32 mouse cellular contexts compared by ENCODE assay signal in genomic region chr3:138134528-138134927, GRCm38 (mm10). TPM values are rescaled to one million over a fixed set of nuclear protein-coding genes. Genes with fewer than 3 reads are reported as not detected.
A peak's percentile ranks its signal among the peaks of the same experiment; 100 is the strongest.
DNase-seq lines count a peak whose midpoint lies in the region; ATAC-seq and TF ChIP-seq lines count a peak whose summit lies in the region.
"Had no signal": no experiment of that assay in that cellular context is flagged by ENCODE, and none has a peak within 500 bp of the region (broad histone marks: within the 10 kb centered on the region; RNA-seq: fewer than 3 reads in every experiment).

No protein-coding gene starts in this region.

- no peak overlapping the region for H3K4me3 ChIP-seq in liver, adult 2 months (ENCODE audit: insufficient read depth, low read depth, low read length)
- H3K4me3 ChIP-seq in liver, embryonic 12.5 days: no peak overlapping the region
- H3K4me3 ChIP-seq in intestine, embryonic 15.5 days (replicated peaks): no peak overlapping the region
- H3K4me3 ChIP-seq in small intestine, adult 2 months (ENCODE audit: low read depth, low read length): no peak overlapping the region
- H3K4me3 ChIP-seq: forebrain, embryonic 10.5 days; forebrain, embryonic 13.5 days; hindbrain, embryonic 12.5 days; hindbrain, embryonic 15.5 days had no signal

- H3K4me1 ChIP-seq in liver, adult 2 months (ENCODE audit: control insufficient read depth, insufficient read depth, low read length): peaks cover 12% of the 10 kb centered on the region
- H3K4me1 ChIP-seq in liver, embryonic 12.5 days: no peaks in the 10 kb centered on the region
- H3K4me1 ChIP-seq in intestine, embryonic 15.5 days (replicated peaks): no peaks in the 10 kb centered on the region
- peaks cover 10% of the 10 kb centered on the region; the same call in 1 of the 2 replicates for H3K4me1 ChIP-seq in small intestine, adult 2 months (ENCODE audit: control insufficient read depth, insufficient read depth, insufficient read length, low read length)
- H3K4me1 ChIP-seq: hindbrain, embryonic 15.5 days had no signal

- H3K9me3 ChIP-seq in liver, embryonic 12.5 days (replicated peaks): no peaks in the 10 kb centered on the region
- no peaks in the 10 kb centered on the region for H3K9me3 ChIP-seq in intestine, embryonic 15.5 days
- H3K9me3 ChIP-seq: forebrain, embryonic 10.5 days; forebrain, embryonic 13.5 days; hindbrain, embryonic 12.5 days; hindbrain, embryonic 15.5 days had no signal

- H3K79me2 ChIP-seq in liver, adult 2 months (ENCODE audit: control insufficient read depth, insufficient read depth, low read length): no peaks in the 10 kb centered on the region; the same call in 1 of the 2 replicates

- DNase-seq in liver, adult 2 months (ENCODE audit: extremely low read depth, low read depth, low spot score): peak; percentile 43
- no peak for DNase-seq in right cerebral cortex, postnatal 4 days
- DNase-seq in gastrocnemius, postnatal 25 days: no peak
- DNase-seq: adrenal gland, adult 8-10 months; adrenal gland, postnatal 25 days; cerebellum, adult 11-12 months; cerebellum, adult 8-10 months; cerebellum, postnatal 10 days; cerebellum, postnatal 36 days; gastrocnemius, postnatal 10 days; heart, adult 11 months had no signal

- TF ChIP-seq POLR2A in liver, adult 2 months (IDR thresholded peaks at IDR 0.05; ENCODE audit: extremely low read depth, insufficient read depth, low read length): no peak
- no peak for TF ChIP-seq POLR2A in small intestine, adult 2 months (IDR thresholded peaks at IDR 0.05; ENCODE audit: low read depth, low read length)

- 7% methylated on average over 1 of the region's 1 CpGs for WGBS in liver, adult 2 months
- 61% methylated on average over 1 of the region's 1 CpGs for WGBS in liver, embryonic 12.5 days (ENCODE audit: insufficient replicate concordance)
- 66% methylated on average over 1 of the region's 1 CpGs for WGBS in intestine, embryonic 15.5 days
- WGBS in small intestine, adult 2 months: 17% methylated on average over 1 of the region's 1 CpGs

- no peaks in the 10 kb centered on the region for H3K27me3 ChIP-seq in liver, adult 2 months (ENCODE audit: control insufficient read depth, insufficient read depth, low read length)
- H3K27me3 ChIP-seq in liver, embryonic 12.5 days (replicated peaks): no peaks in the 10 kb centered on the region
- H3K27me3 ChIP-seq in intestine, embryonic 15.5 days (replicated peaks): no peaks in the 10 kb centered on the region
- no peaks in the 10 kb centered on the region for H3K27me3 ChIP-seq in small intestine, adult 2 months (ENCODE audit: control insufficient read depth, insufficient read depth, low read length)
- H3K27me3 ChIP-seq: forebrain, embryonic 13.5 days; hindbrain, embryonic 12.5 days; hindbrain, embryonic 15.5 days had no signal

- H3K36me3 ChIP-seq in liver, adult 2 months (ENCODE audit: control insufficient read depth, insufficient read depth, low read length): no peaks in the 10 kb centered on the region
- no peaks in the 10 kb centered on the region for H3K36me3 ChIP-seq in liver, embryonic 12.5 days
- H3K36me3 ChIP-seq in intestine, embryonic 15.5 days: no peaks in the 10 kb centered on the region
- no peaks in the 10 kb centered on the region for H3K36me3 ChIP-seq in small intestine, adult 2 months (ENCODE audit: control insufficient read depth, insufficient read depth, low read length)
- H3K36me3 ChIP-seq: hindbrain, embryonic 12.5 days; hindbrain, embryonic 15.5 days had no signal

- no peak overlapping the region for H3K27ac ChIP-seq in liver, adult 2 months (replicated peaks; ENCODE audit: insufficient read depth, low read depth, low read length)
- H3K27ac ChIP-seq in liver, embryonic 12.5 days: no peak overlapping the region
- H3K27ac ChIP-seq in intestine, embryonic 15.5 days: no peak overlapping the region
- peak overlapping the region; percentile 99 for H3K27ac ChIP-seq in small intestine, adult 2 months (ENCODE audit: insufficient read depth, low read depth, low read length)
- H3K27ac ChIP-seq: forebrain, embryonic 10.5 days; forebrain, embryonic 13.5 days; hindbrain, embryonic 12.5 days; hindbrain, embryonic 15.5 days had no signal

- no peak for TF ChIP-seq CTCF in liver, adult 2 months (IDR thresholded peaks at IDR 0.05; ENCODE audit: low read depth, low read length)
- TF ChIP-seq CTCF in small intestine, adult 2 months (IDR thresholded peaks at IDR 0.05; ENCODE audit: extremely low read depth, insufficient read length, insufficient replicate concordance, low read depth, low read length): no peak

- H3K9ac ChIP-seq in liver, adult 2 months (ENCODE audit: low read depth, low read length): no peak overlapping the region
- no peak overlapping the region for H3K9ac ChIP-seq in liver, embryonic 12.5 days
- no peak overlapping the region for H3K9ac ChIP-seq in intestine, embryonic 15.5 days
- H3K9ac ChIP-seq: forebrain, embryonic 13.5 days; hindbrain, embryonic 12.5 days; hindbrain, embryonic 15.5 days had no signal

- no peak overlapping the region for H3K4me2 ChIP-seq in liver, embryonic 12.5 days
- H3K4me2 ChIP-seq in intestine, embryonic 15.5 days (replicated peaks): no peak overlapping the region
- H3K4me2 ChIP-seq: forebrain, embryonic 13.5 days; heart, embryonic 11.5 days; hindbrain, embryonic 12.5 days; hindbrain, embryonic 15.5 days had no signal

- no peak for ATAC-seq in liver, embryonic 12.5 days
- ATAC-seq in intestine, embryonic 15.5 days: peak; percentile 46
- ATAC-seq: activated CD4-positive, CD25-positive, alpha-beta regulatory T cell, adult 4 months; forebrain, embryonic 13.5 days; forebrain, embryonic 16.5 days had no signal

RNA-seq across cellular contexts. Expression of gene Trmt10a, which starts 8.7 kb away (rescaled TPM):
- 2.3 and 3.8 TPM in 2 replicates for total RNA-seq in liver, adult 2 months (2014; rRNA removed)
- polyA plus RNA-seq in liver, adult 2 months (2012; rRNA removed): 0.95 and 1.0 TPM in 2 replicates
- polyA plus RNA-seq in liver, embryonic 12.5 days (2016; fragmentation: Nextera tagmentation; extraction: Ambion mirVana): 8.8 and 11.0 TPM in 2 replicates
- 8.8 and 12.9 TPM in 2 replicates for polyA plus RNA-seq in intestine, embryonic 15.5 days (2015; fragmentation: Nextera tagmentation; extraction: Ambion mirVana)
- polyA plus RNA-seq in small intestine, adult 2 months (2012; rRNA removed): 0.14 and 0.24 TPM in 2 replicates
- total RNA-seq in gastrocnemius, postnatal 25 days (2021): 1 to 10 TPM; 1.5 to 1.8 TPM

RNA-seq across cellular contexts. Expression of gene Mttp, which starts 10.2 kb away (rescaled TPM):
- 183 and 204 TPM in 2 replicates for total RNA-seq in liver, adult 2 months (2014; rRNA removed)
- polyA plus RNA-seq in liver, adult 2 months (2012; rRNA removed): 51.7 and 56.0 TPM in 2 replicates
- 36.3 and 37.0 TPM in 2 replicates for polyA plus RNA-seq in liver, embryonic 12.5 days (2016; fragmentation: Nextera tagmentation; extraction: Ambion mirVana)
- polyA plus RNA-seq in intestine, embryonic 15.5 days (2015; fragmentation: Nextera tagmentation; extraction: Ambion mirVana): 228 and 249 TPM in 2 replicates
- 60.5 and 108 TPM in 2 replicates for polyA plus RNA-seq in small intestine, adult 2 months (2012; rRNA removed)
- 1 to 10 TPM; 1.8 TPM for total RNA-seq in gastrocnemius, postnatal 25 days (2021)

RNA-seq across cellular contexts. Expression of gene 4930579F01Rik, which starts 59.1 kb away (rescaled TPM):
- total RNA-seq in liver, adult 2 months (2014; rRNA removed): not detected in 2 replicates
- not detected in 2 replicates for polyA plus RNA-seq in liver, adult 2 months (2012; rRNA removed)
- polyA plus RNA-seq in liver, embryonic 12.5 days (2016; fragmentation: Nextera tagmentation; extraction: Ambion mirVana): not detected in 2 replicates
- 0.20 TPM in 1 of 2 replicates, not detected in the other for polyA plus RNA-seq in intestine, embryonic 15.5 days (2015; fragmentation: Nextera tagmentation; extraction: Ambion mirVana)
- polyA plus RNA-seq in small intestine, adult 2 months (2012; rRNA removed): not detected in 2 replicates
- not detected for total RNA-seq in gastrocnemius, postnatal 25 days (2021)
- total RNA-seq: adrenal gland, adult 8-10 months; ES-E14; gastrocnemius, adult 18-20 months; gastrocnemius, postnatal 10 days; gastrocnemius, postnatal 4 days; heart, adult 8-10 months; heart, postnatal 25 days; hematopoietic stem cell, adult 5-6 weeks had no signal
- polyA plus RNA-seq: activated CD4-positive, CD25-positive, alpha-beta regulatory T cell, adult 4 months; brain, embryonic 14.5 days; embryonic facial prominence, embryonic 11.5 days; embryonic facial prominence, embryonic 14.5 days; forebrain, embryonic 10.5 days; forebrain, embryonic 13.5 days; forebrain, embryonic 16.5 days; heart, embryonic 11.5 days; heart, embryonic 14.5 days; heart, postnatal 0 days; hindbrain, embryonic 12.5 days had no signal
